Mouse (Mus musculus) erythroblast, embryonic 14.5 days (primary cell): ENCODE measurements around the gene Olfr1090.

Experiments
- GATA1 ChIP-seq: IDR thresholded peaks from 2 replicates; pipeline ENCODE4 v1.6.1; 2012; ENCODE audit warnings: low read length, inconsistent platforms, mixed read lengths
- TAL1 ChIP-seq: IDR thresholded peaks from 3 replicates; pipeline ENCODE4 v1.6.1; 2012; ENCODE audit warnings: low read length, inconsistent platforms, mixed read lengths

GRCm38 (mm10) chr2:86761050-86761449 lies 2.3 kb upstream of the Olfr1090 start:
- TF ChIP-seq TAL1 (no peak), GATA1 (no peak)
